Mouse (Mus musculus): ENCODE data around the gene Zfp36. TPM values are rescaled to one million over a fixed set of nuclear protein-coding genes. Genes with fewer than 3 reads are reported as not detected.
A peak's percentile ranks its signal among the peaks of the same experiment; 100 is the strongest.

The Zfp36 gene
- total RNA-seq, 2 experiments from 2014 or later, result 19.0 to 26.1 TPM

GRCm38 (mm10) chr7:28338108-28338998 is 41.7 kb downstream of the Zfp36 start, which contains the start of gene Supt5:
TSS of gene Supt5 (minus strand) at chr7:28338746.
- DNase-seq, result peak; percentile 98

GRCm38 (mm10) chr7:28335471-28335870 is 44.6 kb downstream of the Zfp36 start:
- DNase-seq, result peak; percentile 52 to 62

- no peak for DNase-seq
Measured at GRCm38 (mm10) chr7:28334534-28334933, 45.5 kb downstream of the Zfp36 start.

- no peak for DNase-seq
Measured at GRCm38 (mm10) chr7:28328260-28328659, 51.8 kb downstream of the Zfp36 start.

Other genes starting within 250 kb of the Zfp36 start
- 100 to 1,000 TPM in 1 of 2 experiments, 10 to 100 TPM in 1; 92.2 to 134 TPM for gene Fbl, start 210.5 kb downstream of the Zfp36 start, total RNA-seq (2021)
- gene Dyrk1b, start 200.8 kb downstream of the Zfp36 start, total RNA-seq (2021), result 10 to 100 TPM; 27.3 to 31.4 TPM
- 10 to 100 TPM; 25.2 to 51.2 TPM for gene Eid2, start 112.4 kb downstream of the Zfp36 start, total RNA-seq (2021)
- gene Eid2b, start 102.5 kb downstream of the Zfp36 start, total RNA-seq (2021), result 10 to 100 TPM; 13.7 to 18.4 TPM
- 1 to 10 TPM in 1 of 2 experiments, not detected in 1; 1.1 TPM for gene Selenov, start 89.1 kb downstream of the Zfp36 start, total RNA-seq (2021)
- under 1 TPM in 1 of 2 experiments, not detected in 1; 0.89 TPM for gene Dll3, start 78.0 kb downstream of the Zfp36 start, total RNA-seq (2021)
- gene Timm50, start 68.2 kb downstream of the Zfp36 start, total RNA-seq (2021), result 100 to 1,000 TPM in 1 of 2 experiments, 10 to 100 TPM in 1; 84.0 to 102 TPM
- 100 to 1,000 TPM; 122 to 287 TPM for gene Supt5, start 41.5 kb downstream of the Zfp36 start, total RNA-seq (2021)
- 1,000 to 10,000 TPM; 1,072 to 1,115 TPM for gene Rps16, start 29.6 kb downstream of the Zfp36 start, total RNA-seq (2021)
- 10 to 100 TPM; 19.0 to 27.2 TPM for gene Plekhg2, start 7.7 kb downstream of the Zfp36 start, total RNA-seq (2021)
- gene Med29, start 12.5 kb upstream of the Zfp36 start, total RNA-seq (2021), result 10 to 100 TPM; 33.6 to 47.4 TPM
- 10 to 100 TPM; 67.3 to 77.7 TPM for gene Paf1, start 12.7 kb upstream of the Zfp36 start, total RNA-seq (2021)
- gene Gmfg, start 57.2 kb upstream of the Zfp36 start, total RNA-seq (2021), result 1 to 10 TPM; 6.7 to 8.1 TPM
- gene Lrfn1, start 71.7 kb upstream of the Zfp36 start, total RNA-seq (2021), result 10 to 100 TPM; 15.6 to 17.5 TPM
- gene Ifnl2, start 130.2 kb upstream of the Zfp36 start, total RNA-seq (2021), result not detected
- not detected for gene Ifnl3, start 142.6 kb upstream of the Zfp36 start, total RNA-seq (2021)
- not detected for gene Sycn, start 160.6 kb upstream of the Zfp36 start, total RNA-seq (2021)
- under 1 TPM in 1 of 2 experiments, not detected in 1; 0.20 TPM for gene Nccrp1, start 167.0 kb upstream of the Zfp36 start, total RNA-seq (2021)
- gene Samd4b, start 217.9 kb upstream of the Zfp36 start, total RNA-seq (2021), result 10 to 100 TPM; 62.5 to 69.8 TPM
- gene Pak4, start 217.9 kb upstream of the Zfp36 start, total RNA-seq (2021), result 10 to 100 TPM; 28.0 to 30.0 TPM

All from adrenal gland, postnatal 36 days (tissue).